Comparison of ENCODE assay signal across 8 mouse cellular contexts in genomic region chr8:105295895-105296573, GRCm38 (mm10). TPM values are rescaled to one million over a fixed set of nuclear protein-coding genes. Genes with fewer than 3 reads are reported as not detected.
DNase-seq lines count a peak whose midpoint lies in the region; ATAC-seq and TF ChIP-seq lines count a peak whose summit lies in the region.

Exoc3l (minus strand) TSS chr8:105296101.

- H3K9ac ChIP-seq in kidney, embryonic 14.5 days (ENCODE audit: low read depth, low read length): no peak within 1 kb of the TSS
- H3K9ac ChIP-seq in hindbrain, embryonic 13.5 days: 0 out of 2 replicates have a peak within 1 kb of the TSS, but pooled peaks have one; percentile 98
- H3K9ac ChIP-seq in liver, postnatal 0 days (replicated peaks): no peak within 1 kb of the TSS; the same call in 1 of the 2 replicates

- no peaks in the 10 kb centered on the region for H3K9me3 ChIP-seq in kidney, embryonic 14.5 days (ENCODE audit: control insufficient read depth, low read length)
- no peaks in the 10 kb centered on the region for H3K9me3 ChIP-seq in hindbrain, embryonic 13.5 days
- no peaks in the 10 kb centered on the region for H3K9me3 ChIP-seq in liver, postnatal 0 days (ENCODE audit: low read length)

- TF ChIP-seq EP300 in liver, postnatal 0 days (IDR thresholded peaks at IDR 0.05; ENCODE audit: low read depth): no peak

- peaks cover 22% of the 10 kb centered on the region for H3K36me3 ChIP-seq in kidney, embryonic 14.5 days (ENCODE audit: control insufficient read depth, insufficient read depth, low read length)
- H3K36me3 ChIP-seq in hindbrain, embryonic 13.5 days: peaks cover 22% of the 10 kb centered on the region
- peaks cover 22% of the 10 kb centered on the region for H3K36me3 ChIP-seq in liver, postnatal 0 days (replicated peaks; ENCODE audit: insufficient read depth, low read length)
- no peaks in the 10 kb centered on the region; the same call in 1 of the 2 replicates for H3K36me3 ChIP-seq in testis, adult 2 months (ENCODE audit: control insufficient read depth, insufficient read depth, low read length)

- peak; percentile 58; the same call in 1 of the 2 replicates for TF ChIP-seq POLR2A in testis, adult 2 months (IDR thresholded peaks at IDR 0.05; ENCODE audit: control insufficient read depth, low read depth, low read length)

- no peak for ATAC-seq in kidney, embryonic 14.5 days (ENCODE audit: low FRiP score, low TSS enrichment)
- ATAC-seq in hindbrain, embryonic 13.5 days (ENCODE audit: low FRiP score): no peak
- no peak for ATAC-seq in liver, postnatal 0 days

- H3K4me3 ChIP-seq in kidney, embryonic 14.5 days (ENCODE audit: low read length): peak within 1 kb of the TSS; percentile 96
- peak within 1 kb of the TSS; percentile 55 for H3K4me3 ChIP-seq in brown adipose tissue, adult 24 weeks (ENCODE audit: insufficient read depth, low read depth, low read length)
- H3K4me3 ChIP-seq in hindbrain, embryonic 13.5 days: peak within 1 kb of the TSS; percentile 100
- H3K4me3 ChIP-seq in liver, postnatal 0 days (ENCODE audit: low read depth, low read length): peak within 1 kb of the TSS; percentile 94
- H3K4me3 ChIP-seq in testis, adult 2 months (ENCODE audit: control insufficient read depth, low read depth, low read length): peak within 1 kb of the TSS; percentile 55

- WGBS in kidney, embryonic 14.5 days: 58% methylated on average over 11 of the region's 11 CpGs
- WGBS in hindbrain, embryonic 13.5 days: 61% methylated on average over 11 of the region's 11 CpGs
- WGBS in liver, postnatal 0 days (ENCODE audit: insufficient replicate concordance): 36% methylated on average over 11 of the region's 11 CpGs

- peak within 1 kb of the TSS; percentile 91 for H3K4me2 ChIP-seq in kidney, embryonic 14.5 days (replicated peaks; ENCODE audit: low read depth, low read length)
- peak within 1 kb of the TSS; percentile 99 for H3K4me2 ChIP-seq in hindbrain, embryonic 13.5 days
- peak within 1 kb of the TSS; percentile 90 for H3K4me2 ChIP-seq in liver, postnatal 0 days (ENCODE audit: low read depth, low read length)

- no peak for TF ChIP-seq CTCF in liver, postnatal 0 days (IDR thresholded peaks at IDR 0.05; ENCODE audit: low read depth)
- TF ChIP-seq CTCF in testis, adult 2 months (IDR thresholded peaks at IDR 0.05; ENCODE audit: control insufficient read depth, insufficient read depth, insufficient replicate concordance, low read depth, low read length): no peak

- H3K27me3 ChIP-seq in kidney, embryonic 14.5 days (ENCODE audit: control insufficient read depth, insufficient read depth, low read length): no peaks in the 10 kb centered on the region
- peaks cover 19% of the 10 kb centered on the region for H3K27me3 ChIP-seq in hindbrain, embryonic 13.5 days
- H3K27me3 ChIP-seq in liver, postnatal 0 days (ENCODE audit: insufficient read depth, low read length): no peaks in the 10 kb centered on the region
- H3K27me3 ChIP-seq in testis, adult 2 months (ENCODE audit: control insufficient read depth, insufficient read depth, low read length): no peaks in the 10 kb centered on the region

- intact Hi-C loops in left cerebral cortex, postnatal 4 days (cut with DNase I): no loop called here

- no peak for DNase-seq in kidney, adult 11 months
- no peak for DNase-seq in liver, postnatal 0 days
- DNase-seq in embryo, embryonic 9.5 days (ENCODE audit: extremely low spot score): no peak
- DNase-seq in left cerebral cortex, postnatal 4 days: no peak

- peaks cover 13% of the 10 kb centered on the region for H3K4me1 ChIP-seq in kidney, embryonic 14.5 days (ENCODE audit: control insufficient read depth, insufficient read depth, low read length)
- 0 out of 2 replicates have a peak, but pooled peaks cover 3% of the 10 kb centered on the region for H3K4me1 ChIP-seq in brown adipose tissue, adult 24 weeks (ENCODE audit: control insufficient read depth, insufficient read depth, insufficient read length, low read length)
- H3K4me1 ChIP-seq in hindbrain, embryonic 13.5 days (replicated peaks): peaks cover 32% of the 10 kb centered on the region
- H3K4me1 ChIP-seq in liver, postnatal 0 days (ENCODE audit: insufficient read depth): peaks cover 32% of the 10 kb centered on the region
- peaks cover 10% of the 10 kb centered on the region for H3K4me1 ChIP-seq in testis, adult 2 months (ENCODE audit: control insufficient read depth, insufficient read depth, low read length)

- H3K27ac ChIP-seq in kidney, embryonic 14.5 days (ENCODE audit: low read depth, low read length): peak within 1 kb of the TSS; percentile 37; the same call in 1 of the 2 replicates
- peak within 1 kb of the TSS; percentile 80 for H3K27ac ChIP-seq in brown adipose tissue, adult 24 weeks (replicated peaks; ENCODE audit: low read depth, low read length)
- H3K27ac ChIP-seq in hindbrain, embryonic 13.5 days: no peak within 1 kb of the TSS
- peak within 1 kb of the TSS; percentile 84 for H3K27ac ChIP-seq in liver, postnatal 0 days (ENCODE audit: low read depth)
- H3K27ac ChIP-seq in testis, adult 2 months (ENCODE audit: control insufficient read depth, insufficient read depth, low read depth, low read length): peak within 1 kb of the TSS; percentile 78

RNA-seq across cellular contexts. Expression of gene Exoc3l, which starts in this region (rescaled TPM):
- 13.1 and 17.8 TPM in 2 replicates for polyA plus RNA-seq in kidney, embryonic 14.5 days (2014; fragmentation: Nextera tagmentation; extraction: Ambion mirVana)
- polyA plus RNA-seq in brown adipose tissue, adult 24 weeks (2012; ENCODE audit: insufficient read depth, insufficient read length, missing spikeins): 0.83 and 3.3 TPM in 2 replicates
- 14.3 and 14.6 TPM in 2 replicates for polyA plus RNA-seq in hindbrain, embryonic 13.5 days (2015; fragmentation: Nextera tagmentation; extraction: Ambion mirVana)
- 6.6 and 7.1 TPM in 2 replicates for polyA plus RNA-seq in liver, postnatal 0 days (2015; fragmentation: Nextera tagmentation; extraction: Ambion mirVana)
- 28.2 and 28.5 TPM in 2 replicates for polyA plus RNA-seq in testis, adult 2 months (2012; rRNA removed)
- total RNA-seq in left cerebral cortex, postnatal 4 days (2021): 1 to 10 TPM; 6.0 to 7.2 TPM
